Mouse (Mus musculus) hindbrain, embryonic 11.5 days (tissue): ENCODE measurements around the gene Bach2. TPM values are rescaled to one million over a fixed set of nuclear protein-coding genes. Genes with fewer than 3 reads are reported as not detected.
A peak's percentile ranks its signal among the peaks of the same experiment; 100 is the strongest.

ENCODE experiments used
- ATAC-seq: fragments of 200-750 bp; cut with Nextera tagmentation; 2 replicates; pipeline ENCODE4 v1.8.0; 2017; ENCODE audit warnings: mild to moderate bottlenecking, moderate TSS enrichment, moderate library complexity; ENCODE audit not compliant: low FRiP score
- DNase-seq: peaks from one replicate; pipeline ENCODE4 v3.0.0-alpha.2; 2015; ENCODE audit warnings: low spot score
- H3K27ac ChIP-seq: fragments of 300-500 bp; sonication (generic); 2 replicates; pipeline ENCODE4 v1.5.1; 2014; ENCODE audit warnings: mild to moderate bottlenecking, low read depth, low read length
- H3K27me3 ChIP-seq: fragments of 300-500 bp; sonication (generic); 2 replicates; pipeline ENCODE4 v1.6.1; 2014; ENCODE audit warnings: mild to moderate bottlenecking, low read length, moderate library complexity, mixed read lengths; ENCODE audit not compliant: control insufficient read depth, insufficient read depth
- H3K36me3 ChIP-seq: fragments of 300-500 bp; sonication (generic); 2 replicates; pipeline ENCODE4 v1.6.1; 2014; ENCODE audit warnings: mild to moderate bottlenecking, low read length, moderate library complexity, mixed read lengths; ENCODE audit not compliant: control insufficient read depth, insufficient read depth
- H3K4me1 ChIP-seq: fragments of 300-500 bp; sonication (generic); replicated peaks from 2 replicates; pipeline ENCODE4 v1.6.1; 2014; ENCODE audit warnings: low read length, mixed read lengths; ENCODE audit not compliant: control insufficient read depth, insufficient read depth
- H3K4me2 ChIP-seq: fragments of 300-500 bp; sonication (generic); replicated peaks from 2 replicates; pipeline ENCODE4 v1.6.1; 2014; ENCODE audit warnings: mild to moderate bottlenecking, low read depth, low read length
- H3K4me3 ChIP-seq: fragments of 300-500 bp; sonication (generic); 2 replicates; pipeline ENCODE4 v1.5.1; 2014; ENCODE audit warnings: low read depth, low read length
- H3K9ac ChIP-seq: fragments of 300-500 bp; sonication (generic); 2 replicates; pipeline ENCODE4 v1.6.1; 2014; ENCODE audit warnings: low read depth, low read length
- H3K9me3 ChIP-seq: fragments of 300-500 bp; sonication (generic); 2 replicates; pipeline ENCODE4 v1.6.1; 2016; ENCODE audit warnings: low read length; ENCODE audit not compliant: control insufficient read depth
- WGBS: fragments of 180-500 bp; shearing (Covaris S2); extraction: QIAGEN DNeasy Blood & Tissue Kit; methylation state at CpG from one replicate; pipeline ENCODE4 v1.1.7; 2014; 5-methylcytosine and 5-hydroxymethylcytosine counted together
- polyA plus RNA-seq: library from polyadenylated mRNA; unstranded; fragments of >200 nt; fragmentation: Nextera tagmentation; extraction: Ambion mirVana; gene quantifications from 2 replicates; pipeline ENCODE4 v1.2.1, GENCODE M21; 2014

Gene Bach2
- polyA plus RNA-seq, 1 experiment from 2014 or later = 23.9 TPM

GRCm38 (mm10) chr4:32231258-32232055 lies 7.1 kb upstream of the Bach2 start:
- no peaks in the 10 kb centered on the region for H3K27me3 ChIP-seq
- no peak overlapping the region for H3K9ac ChIP-seq
- DNase-seq (no peak), ATAC-seq (no peak)
- no peaks in the 10 kb centered on the region for H3K9me3 ChIP-seq
- no peak overlapping the region for H3K4me3 ChIP-seq
- H3K4me2 ChIP-seq = no peak overlapping the region
- no peaks in the 10 kb centered on the region for H3K36me3 ChIP-seq
- H3K27ac ChIP-seq = no peak overlapping the region
- no peaks in the 10 kb centered on the region for H3K4me1 ChIP-seq
- WGBS = 92% methylated on average over 11 of the region's 11 CpGs

- 48% methylated on average over 16 of the region's 16 CpGs for WGBS
- H3K4me1 ChIP-seq = peaks cover 7% of the 10 kb centered on the region
- DNase-seq (peak; percentile 24), ATAC-seq (no peak)
- no peak overlapping the region for H3K4me3 ChIP-seq
- H3K27me3 ChIP-seq = no peaks in the 10 kb centered on the region
- no peak overlapping the region for H3K4me2 ChIP-seq
- no peak overlapping the region for H3K9ac ChIP-seq
- H3K36me3 ChIP-seq = no peaks in the 10 kb centered on the region
- no peak overlapping the region for H3K27ac ChIP-seq
- no peaks in the 10 kb centered on the region for H3K9me3 ChIP-seq
These were observed 2.5 kb upstream of the Bach2 start for GRCm38 (mm10) chr4:32235920-32236705.

- peak overlapping the region; percentile 87 for H3K4me2 ChIP-seq
- H3K4me1 ChIP-seq = peaks cover 25% of the 10 kb centered on the region
- H3K9ac ChIP-seq = peak overlapping the region; percentile 97
- DNase-seq (peak; percentile 80), ATAC-seq (peak; percentile 77)
- H3K27me3 ChIP-seq = no peaks in the 10 kb centered on the region
- no peaks in the 10 kb centered on the region for H3K9me3 ChIP-seq
- WGBS = under 1% methylated on average over 69 of the region's 100 CpGs
- H3K36me3 ChIP-seq = no peaks in the 10 kb centered on the region
- peak overlapping the region; percentile 90 for H3K4me3 ChIP-seq
- peak overlapping the region; percentile 99 for H3K27ac ChIP-seq
These were observed 531 bp downstream of the Bach2 start for GRCm38 (mm10) chr4:32238921-32239748.

GRCm38 (mm10) chr4:32239749-32240131 lies 1.1 kb downstream of the Bach2 start:
- H3K9me3 ChIP-seq = no peaks in the 10 kb centered on the region
- H3K4me1 ChIP-seq = peaks cover 25% of the 10 kb centered on the region
- H3K4me3 ChIP-seq = peak overlapping the region; percentile 90
- 0% methylated on average over 17 of the region's 26 CpGs for WGBS
- H3K27me3 ChIP-seq = no peaks in the 10 kb centered on the region
- H3K4me2 ChIP-seq = peak overlapping the region; percentile 87
- H3K9ac ChIP-seq = peak overlapping the region; percentile 97
- ATAC-seq (peak; percentile 43), DNase-seq (peak; percentile 80)
- H3K27ac ChIP-seq = peak overlapping the region; percentile 99
- H3K36me3 ChIP-seq = no peaks in the 10 kb centered on the region

- H3K4me2 ChIP-seq = peak overlapping the region; percentile 87
- peak overlapping the region; percentile 97 for H3K9ac ChIP-seq
- DNase-seq (peak; percentile 36), ATAC-seq (no peak)
- 14% methylated on average over 9 of the region's 9 CpGs for WGBS
- H3K27me3 ChIP-seq = no peaks in the 10 kb centered on the region
- no peaks in the 10 kb centered on the region for H3K9me3 ChIP-seq
- peak overlapping the region; percentile 90 for H3K4me3 ChIP-seq
- peaks cover 25% of the 10 kb centered on the region for H3K4me1 ChIP-seq
- H3K27ac ChIP-seq = no peak overlapping the region
- H3K36me3 ChIP-seq = no peaks in the 10 kb centered on the region
These were observed 1.9 kb downstream of the Bach2 start for GRCm38 (mm10) chr4:32240457-32241030.

GRCm38 (mm10) chr4:32241351-32241980 lies 2.9 kb downstream of the Bach2 start:
- WGBS = 31% methylated on average over 6 of the region's 6 CpGs
- DNase-seq (peak; percentile 34), ATAC-seq (no peak)
- H3K27ac ChIP-seq = 0 out of 2 replicates have a peak overlapping the region, but pooled peaks have one; percentile 4
- H3K9ac ChIP-seq = peak overlapping the region; percentile 19; the same call in 1 of the 2 replicates
- peaks cover 25% of the 10 kb centered on the region for H3K4me1 ChIP-seq
- peak overlapping the region; percentile 19; the same call in 1 of the 2 replicates for H3K4me2 ChIP-seq
- no peaks in the 10 kb centered on the region for H3K36me3 ChIP-seq
- H3K9me3 ChIP-seq = no peaks in the 10 kb centered on the region
- 0 out of 2 replicates have a peak overlapping the region, but pooled peaks have one; percentile 6 for H3K4me3 ChIP-seq
- H3K27me3 ChIP-seq = no peaks in the 10 kb centered on the region

- 49% methylated on average over 6 of the region's 6 CpGs for WGBS
- ATAC-seq = no peak
- H3K4me1 ChIP-seq = peaks cover 25% of the 10 kb centered on the region
- no peaks in the 10 kb centered on the region for H3K27me3 ChIP-seq
- no peaks in the 10 kb centered on the region for H3K36me3 ChIP-seq
- peak overlapping the region; percentile 25; the same call in 1 of the 2 replicates for H3K4me2 ChIP-seq
- H3K27ac ChIP-seq = 0 out of 2 replicates have a peak overlapping the region, but pooled peaks have one; percentile 4
- no peaks in the 10 kb centered on the region for H3K9me3 ChIP-seq
- H3K9ac ChIP-seq = peak overlapping the region; percentile 32; the same call in 1 of the 2 replicates
- DNase-seq = peak; percentile 30
- H3K4me3 ChIP-seq = no peak overlapping the region
These were observed 3.6 kb downstream of the Bach2 start for GRCm38 (mm10) chr4:32242122-32242615.
